Mouse (Mus musculus) kidney, postnatal 0 days (tissue): Measurements from ENCODE around the gene Eif1. TPM values are rescaled to one million over a fixed set of nuclear protein-coding genes. Genes with fewer than 3 reads are reported as not detected.

Experiments used
- ATAC-seq: fragments of 200-750 bp; cut with Nextera tagmentation; replicated peaks from 2 replicates; pipeline ENCODE4 v1.8.0; 2017; ENCODE audit warnings: low read depth, moderate number of reproducible peaks, moderate TSS enrichment, moderate library complexity; ENCODE audit not compliant: low FRiP score
- DNase-seq: peaks from one replicate; pipeline ENCODE4 v3.0.0-alpha.2; 2016; ENCODE audit warnings: low spot score
- H3K27ac ChIP-seq: fragments of 300-500 bp; sonication (generic); 2 replicates; pipeline ENCODE4 v1.5.1; 2014; ENCODE audit warnings: mild to moderate bottlenecking
- H3K27me3 ChIP-seq: fragments of 300-500 bp; sonication (generic); 2 replicates; pipeline ENCODE4 v1.6.1; 2014; ENCODE audit warnings: low read length, mixed read lengths; ENCODE audit not compliant: insufficient read depth
- H3K36me3 ChIP-seq: fragments of 300-500 bp; sonication (generic); 2 replicates; pipeline ENCODE4 v1.6.1; 2014; ENCODE audit warnings: low read length, mixed read lengths; ENCODE audit not compliant: insufficient read depth
- H3K4me1 ChIP-seq: fragments of 300-500 bp; sonication (generic); replicated peaks from 2 replicates; pipeline ENCODE4 v1.6.1; 2014; ENCODE audit warnings: antibody characterized with exemption, low read length, mixed read lengths; ENCODE audit not compliant: insufficient read depth
- H3K4me2 ChIP-seq: fragments of 300-500 bp; sonication (generic); 2 replicates; pipeline ENCODE4 v1.6.1; 2014; ENCODE audit warnings: mild to moderate bottlenecking, low read length, moderate library complexity, mixed read lengths
- H3K4me3 ChIP-seq: fragments of 300-500 bp; sonication (generic); replicated peaks from 2 replicates; pipeline ENCODE4 v1.5.1; 2014; ENCODE audit warnings: low read depth, low read length
- H3K9ac ChIP-seq: fragments of 300-500 bp; sonication (generic); 2 replicates; pipeline ENCODE4 v1.6.1; 2014; ENCODE audit warnings: low read depth, low read length
- H3K9me3 ChIP-seq: fragments of 300-500 bp; sonication (generic); replicated peaks from 2 replicates; pipeline ENCODE4 v1.6.1; 2016; ENCODE audit warnings: low read length, inconsistent platforms, mixed read lengths
- CTCF ChIP-seq: IDR thresholded peaks from 2 replicates; pipeline ENCODE4 v1.5.1; 2016; ENCODE audit warnings: antibody characterized with exemption, low read depth, mild to moderate bottlenecking, moderate library complexity
- WGBS: fragments of 180-500 bp; shearing (Covaris S2); extraction: QIAGEN DNeasy Blood & Tissue Kit; methylation state at CpG from one replicate; pipeline ENCODE4 v1.1.7; 2014; 5-methylcytosine and 5-hydroxymethylcytosine counted together
- polyA plus RNA-seq: library from polyadenylated mRNA; unstranded; fragments of >200 nt; fragmentation: Nextera tagmentation; extraction: Ambion mirVana; gene quantifications from 2 replicates; pipeline ENCODE4 v1.2.1, GENCODE M21; 2015

Eif1 gene
- polyA plus RNA-seq, 1 experiment from 2014 or later = 1,736 TPM

DNA sequence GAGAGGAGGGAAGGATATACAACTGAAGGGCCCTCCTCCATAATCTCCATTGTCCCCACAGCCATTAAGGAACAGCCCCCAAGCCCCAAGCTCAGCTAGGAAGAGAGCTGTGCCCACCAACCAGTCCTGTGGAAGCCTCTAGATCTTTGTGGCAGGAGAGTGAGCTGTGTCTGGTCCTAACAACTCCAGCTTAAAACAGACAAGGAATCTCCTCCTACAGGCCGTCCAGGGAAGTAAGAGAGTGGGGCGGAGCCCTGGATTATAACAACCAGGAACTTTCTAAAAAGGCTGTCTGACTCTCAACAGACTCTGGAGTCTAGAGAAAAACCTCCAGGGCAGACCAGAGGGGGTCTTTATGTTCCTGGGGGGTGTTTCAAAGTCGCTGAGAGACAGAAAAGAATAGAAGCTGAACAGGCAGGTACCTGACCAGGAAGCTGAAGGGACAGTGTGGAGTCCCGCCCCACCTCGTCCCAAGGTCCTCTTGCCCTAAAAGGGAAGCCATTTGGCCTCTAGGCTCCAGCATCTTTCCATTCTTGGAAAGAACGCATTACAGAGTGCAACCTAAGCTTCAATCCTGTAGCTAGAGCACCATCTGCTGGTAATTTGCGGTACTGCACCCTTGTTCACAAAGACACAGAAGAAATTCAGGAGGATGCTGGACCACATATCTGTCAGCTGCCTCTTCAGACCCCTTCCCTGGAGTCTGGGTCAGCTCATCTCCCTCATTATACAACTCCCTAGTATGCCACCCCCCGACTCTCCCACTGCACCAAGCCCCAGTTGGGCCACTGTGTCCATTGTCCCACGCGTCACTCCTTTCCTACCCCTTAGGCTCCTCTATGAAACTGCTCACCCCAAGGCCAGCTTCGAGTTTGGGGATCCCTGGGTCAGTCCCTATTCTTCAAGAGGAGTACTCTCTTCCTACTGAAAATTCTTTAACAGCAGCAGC is 37.8 kb upstream of the Eif1 start:
- Histone ChIP-seq H3K4me2 (no peak overlapping the region), H3K4me1 (no peaks in the 10 kb centered on the region), H3K27ac (no peak overlapping the region), H3K9ac (no peak overlapping the region), H3K27me3 (no peaks in the 10 kb centered on the region), H3K9me3 (no peaks in the 10 kb centered on the region), H3K4me3 (no peak overlapping the region), H3K36me3 (no peaks in the 10 kb centered on the region)
- WGBS = 21% methylated on average over 11 of the region's 11 CpGs
- no peak; the same call in 1 of the 2 replicates for ATAC-seq
- DNase-seq = peak; percentile 87
- TF ChIP-seq CTCF = peak; percentile 97

DNA sequence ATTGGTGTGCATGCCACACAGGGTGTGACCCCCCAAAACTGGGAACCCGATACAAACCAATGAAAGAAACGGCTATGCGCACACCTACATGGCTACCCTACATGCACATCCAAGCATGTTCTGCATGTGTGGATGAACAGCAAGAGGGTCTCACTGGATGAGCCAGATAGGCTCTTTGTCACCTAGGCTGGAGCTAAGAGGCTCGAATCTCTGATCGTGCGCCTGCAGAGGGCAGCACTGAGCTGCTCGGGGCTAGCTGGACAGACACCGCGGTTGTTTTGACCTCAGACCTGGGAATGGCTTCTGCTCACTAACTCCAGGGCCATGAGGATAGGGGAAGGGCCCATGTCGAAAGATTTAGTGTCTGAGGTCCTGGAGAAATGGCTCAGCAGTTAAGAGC is 37.1 kb upstream of the Eif1 start:
- Histone ChIP-seq H3K4me2 (no peak overlapping the region), H3K9ac (no peak overlapping the region), H3K9me3 (no peaks in the 10 kb centered on the region), H3K4me1 (no peaks in the 10 kb centered on the region), H3K4me3 (no peak overlapping the region), H3K36me3 (no peaks in the 10 kb centered on the region), H3K27ac (no peak overlapping the region), H3K27me3 (no peaks in the 10 kb centered on the region)
- DNase-seq (peak; percentile 72), ATAC-seq (0 out of 2 replicates have a peak, but pooled peaks have one; percentile 55)
- 21% methylated on average over 10 of the region's 10 CpGs for WGBS
- peak; percentile 84 for TF ChIP-seq CTCF

DNA sequence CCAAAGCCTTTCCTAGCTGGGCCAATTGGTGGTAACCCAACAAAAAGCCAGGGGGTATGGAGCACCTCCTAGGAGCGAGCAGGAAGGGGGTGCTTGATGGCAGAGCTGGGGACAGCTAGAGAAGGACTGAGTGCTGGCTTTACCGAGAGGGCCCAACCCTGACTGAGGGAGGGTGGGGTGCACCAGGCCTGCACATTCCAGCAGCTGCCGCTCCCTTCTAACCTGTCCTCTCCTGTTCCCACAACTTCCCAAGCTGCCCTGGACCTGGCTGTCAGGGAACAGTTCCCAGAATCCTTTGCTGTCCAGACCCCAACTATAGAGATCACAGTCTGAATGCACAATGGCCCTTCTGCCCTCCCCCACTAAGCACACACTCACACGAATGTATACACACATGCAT is 34.7 kb upstream of the Eif1 start:
- ATAC-seq = no peak
- no peak for TF ChIP-seq CTCF

DNA sequence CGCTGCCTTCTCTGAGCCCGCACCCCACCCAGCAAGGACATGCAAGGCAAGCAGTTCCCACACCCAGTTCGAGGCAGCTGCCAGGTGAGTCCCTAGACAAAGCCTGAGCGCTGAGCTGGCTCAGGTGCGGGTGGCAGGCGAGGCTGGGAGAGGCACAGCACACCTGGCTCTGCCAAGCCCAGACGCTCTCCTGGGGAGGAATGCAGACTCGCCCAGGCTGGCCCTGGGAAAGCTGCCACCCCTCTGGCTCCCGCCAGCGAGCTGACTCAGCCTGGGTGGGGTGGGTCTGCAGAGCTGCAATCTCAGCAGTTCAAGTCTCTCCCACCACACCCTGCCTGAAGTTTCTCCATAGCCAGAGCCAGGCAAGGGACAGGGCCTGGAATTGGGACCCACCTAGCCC is 32.7 kb upstream of the Eif1 start:
- Histone ChIP-seq H3K4me1 (no peaks in the 10 kb centered on the region), H3K9ac (no peak overlapping the region), H3K9me3 (no peaks in the 10 kb centered on the region), H3K27me3 (no peaks in the 10 kb centered on the region), H3K4me2 (no peak overlapping the region), H3K36me3 (no peaks in the 10 kb centered on the region), H3K4me3 (no peak overlapping the region), H3K27ac (no peak overlapping the region)
- TF ChIP-seq CTCF = no peak
- WGBS = 50% methylated on average over 10 of the region's 10 CpGs
- no peak; the same call in 1 of the 2 replicates for ATAC-seq
- DNase-seq = no peak

More for the DNA sequence above, 34.7 kb upstream of the Eif1 start:
- no peak overlapping the region for H3K4me3 ChIP-seq
- no peaks in the 10 kb centered on the region for H3K9me3 ChIP-seq
- no peak overlapping the region for H3K27ac ChIP-seq
- DNase-seq = no peak
- H3K9ac ChIP-seq = no peak overlapping the region
- no peaks in the 10 kb centered on the region for H3K27me3 ChIP-seq
- H3K36me3 ChIP-seq = no peaks in the 10 kb centered on the region
- H3K4me1 ChIP-seq = no peaks in the 10 kb centered on the region
- no peak overlapping the region for H3K4me2 ChIP-seq
- WGBS = 73% methylated on average over 4 of the region's 4 CpGs

GRCm38 (mm10) chr11:100288942-100289341 is 30.7 kb upstream of the Eif1 start:
- WGBS = 83% methylated on average over 6 of the region's 6 CpGs
- no peak overlapping the region for H3K4me2 ChIP-seq
- H3K27me3 ChIP-seq = no peaks in the 10 kb centered on the region
- no peak overlapping the region for H3K4me3 ChIP-seq
- ATAC-seq (no peak), DNase-seq (no peak)
- no peak overlapping the region for H3K27ac ChIP-seq
- H3K36me3 ChIP-seq = no peaks in the 10 kb centered on the region
- TF ChIP-seq CTCF = no peak
- H3K9me3 ChIP-seq = no peaks in the 10 kb centered on the region
- no peak overlapping the region for H3K9ac ChIP-seq
- H3K4me1 ChIP-seq = no peaks in the 10 kb centered on the region

GRCm38 (mm10) chr11:100290235-100290634 is 29.4 kb upstream of the Eif1 start:
- H3K27ac ChIP-seq = peak overlapping the region; percentile 25; the same call in 1 of the 2 replicates
- WGBS = 31% methylated on average over 5 of the region's 5 CpGs

More at GRCm38 (mm10) chr11:100290235-100290634, 29.4 kb upstream of the Eif1 start:
- H3K4me3 ChIP-seq = no peak overlapping the region
- no peak overlapping the region for H3K9ac ChIP-seq
- H3K36me3 ChIP-seq = no peaks in the 10 kb centered on the region
- ATAC-seq (0 out of 2 replicates have a peak, but pooled peaks have one; percentile 40), DNase-seq (peak; percentile 26)
- H3K27me3 ChIP-seq = no peaks in the 10 kb centered on the region
- H3K4me1 ChIP-seq = no peaks in the 10 kb centered on the region
- no peak overlapping the region for H3K4me2 ChIP-seq
- no peaks in the 10 kb centered on the region for H3K9me3 ChIP-seq
- no peak for TF ChIP-seq CTCF
